Mouse (Mus musculus) midbrain, embryonic 13.5 days (tissue): ENCODE results near the gene Fam120b. TPM values are rescaled to one million over a fixed set of nuclear protein-coding genes. Genes with fewer than 3 reads are reported as not detected.
"Not testable (repeated sequence)": the region's sequence is repeated elsewhere in the genome, so short reads cannot be mapped to it uniquely, and the experiment has no call there.

Experiments used
- ATAC-seq: fragments of 200-750 bp; cut with Nextera tagmentation; 2 replicates; pipeline ENCODE4 v1.8.0; 2017; ENCODE audit warnings: mild to moderate bottlenecking, moderate TSS enrichment, moderate library complexity
- H3K27ac ChIP-seq: fragments of 300-500 bp; sonication (generic); 2 replicates; pipeline ENCODE4 v1.5.1; 2015; ENCODE audit warnings: inconsistent platforms, mild to moderate bottlenecking, moderate library complexity
- H3K27me3 ChIP-seq: fragments of 300-500 bp; sonication (generic); 2 replicates; pipeline ENCODE4 v1.6.1; 2015; ENCODE audit warnings: mild to moderate bottlenecking, inconsistent platforms
- H3K36me3 ChIP-seq: fragments of 300-500 bp; sonication (generic); 2 replicates; pipeline ENCODE4 v1.6.1; 2015; ENCODE audit warnings: mild to moderate bottlenecking, inconsistent platforms
- H3K4me1 ChIP-seq: fragments of 300-500 bp; sonication (generic); replicated peaks from 2 replicates; pipeline ENCODE4 v1.6.1; 2015; ENCODE audit warnings: inconsistent platforms
- H3K4me2 ChIP-seq: fragments of 300-500 bp; sonication (generic); replicated peaks from 2 replicates; pipeline ENCODE4 v1.6.1; 2015; ENCODE audit warnings: moderate library complexity, mild to moderate bottlenecking, inconsistent platforms
- H3K4me3 ChIP-seq: fragments of 300-500 bp; sonication (generic); replicated peaks from 2 replicates; pipeline ENCODE4 v1.5.1; 2015; ENCODE audit warnings: mild to moderate bottlenecking, inconsistent platforms
- H3K9ac ChIP-seq: fragments of 300-500 bp; sonication (generic); replicated peaks from 2 replicates; pipeline ENCODE4 v1.6.1; 2015; ENCODE audit warnings: mild to moderate bottlenecking, inconsistent platforms
- H3K9me3 ChIP-seq: fragments of 300-500 bp; sonication (generic); 2 replicates; pipeline ENCODE4 v1.6.1; 2016; ENCODE audit warnings: mild to moderate bottlenecking, inconsistent platforms
- WGBS: fragments of 180-500 bp; shearing (Covaris S2); methylation state at CpG from one replicate; pipeline ENCODE4 v1.1.7; 2015; 5-methylcytosine and 5-hydroxymethylcytosine counted together
- polyA plus RNA-seq: library from polyadenylated mRNA; unstranded; fragments of >200 nt; fragmentation: Nextera tagmentation; extraction: Ambion mirVana; gene quantifications from 2 replicates; pipeline ENCODE4 v1.2.1, GENCODE M21; 2015

The Fam120b gene
- polyA plus RNA-seq, 1 experiment from 2014 or later = 43.6 TPM

DNA sequence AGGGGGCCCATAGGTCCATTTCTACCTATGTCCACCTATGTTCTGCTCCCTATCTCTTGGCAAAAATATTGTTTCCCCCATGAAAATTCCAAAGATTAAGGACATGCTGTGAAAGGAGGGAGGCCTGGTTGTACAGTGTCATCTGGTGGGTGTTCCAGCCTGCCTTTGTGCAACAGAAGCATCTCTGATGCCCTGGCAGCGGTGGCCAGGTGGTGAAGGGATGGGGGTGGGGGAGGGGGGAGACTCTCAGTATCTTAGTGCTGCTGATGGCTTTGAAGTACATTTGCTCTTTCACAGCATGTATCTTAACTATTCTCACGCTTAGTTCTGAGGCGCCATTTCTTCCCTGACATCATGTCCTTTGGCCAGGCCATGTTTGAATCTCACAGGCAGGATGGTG lies 49.4 kb downstream of the Fam120b start:
- Histone ChIP-seq H3K27ac (no peak overlapping the region), H3K4me1 (peaks cover 21% of the 10 kb centered on the region), H3K36me3 (no peaks in the 10 kb centered on the region), H3K27me3 (no peaks in the 10 kb centered on the region), H3K4me3 (no peak overlapping the region), H3K9me3 (no peaks in the 10 kb centered on the region), H3K4me2 (no peak overlapping the region), H3K9ac (no peak overlapping the region)
- WGBS = 88% methylated on average over 3 of the region's 3 CpGs
- no peak for ATAC-seq

DNA sequence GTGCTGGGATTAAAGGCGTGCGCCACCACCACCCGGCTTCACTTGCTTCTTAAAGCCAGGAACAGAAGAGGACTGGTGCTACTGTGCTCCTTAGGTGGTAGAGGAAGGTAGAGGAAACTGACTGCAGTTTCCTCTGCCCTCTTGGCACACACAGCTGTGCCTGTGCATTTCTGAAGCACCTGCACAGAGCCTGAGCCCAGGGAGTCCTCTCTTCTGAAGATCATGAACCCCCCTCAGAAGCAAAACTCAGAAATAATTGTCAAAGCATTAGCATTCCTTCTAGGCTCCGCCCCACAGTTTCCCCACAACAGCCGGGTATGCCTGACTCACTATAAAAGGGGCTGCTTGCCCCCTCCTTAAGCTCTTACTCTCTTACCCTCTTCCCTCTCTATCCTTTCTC lies 51.8 kb downstream of the Fam120b start:
- Histone ChIP-seq H3K27me3 (no peaks in the 10 kb centered on the region), H3K27ac (no peak overlapping the region), H3K36me3 (no peaks in the 10 kb centered on the region), H3K4me3 (no peak overlapping the region), H3K9ac (no peak overlapping the region), H3K9me3 (no peaks in the 10 kb centered on the region), H3K4me1 (peaks cover 7% of the 10 kb centered on the region), H3K4me2 (no peak overlapping the region)
- no peak for ATAC-seq
- 79% methylated on average over 5 of the region's 5 CpGs for WGBS

DNA sequence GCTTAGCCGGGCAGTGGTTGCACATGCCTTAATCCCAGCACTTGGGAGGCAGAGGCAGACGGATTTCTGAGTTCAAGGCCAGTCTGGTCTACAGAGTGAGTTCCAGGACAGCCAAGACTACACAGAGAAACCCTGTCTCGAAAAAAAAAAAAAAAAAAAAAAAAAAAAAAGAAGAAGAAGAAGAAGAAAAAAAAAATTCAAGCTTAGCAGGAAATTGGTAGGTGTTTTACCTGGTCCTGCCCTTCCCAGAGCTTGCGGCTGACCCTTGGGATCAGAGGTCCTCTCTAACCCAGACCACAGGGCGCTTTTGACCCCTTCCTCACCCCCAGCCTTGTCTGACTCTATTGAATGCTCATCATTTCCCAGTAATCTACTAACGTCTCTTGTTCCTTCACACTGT lies 53.1 kb downstream of the Fam120b start:
- WGBS = 72% methylated on average over 6 of the region's 6 CpGs
- H3K4me2 ChIP-seq, H3K4me3 ChIP-seq, H3K27me3 ChIP-seq, ATAC-seq, H3K27ac ChIP-seq, H3K36me3 ChIP-seq, H3K4me1 ChIP-seq, H3K9me3 ChIP-seq, H3K9ac ChIP-seq: not testable (repeated sequence)

DNA sequence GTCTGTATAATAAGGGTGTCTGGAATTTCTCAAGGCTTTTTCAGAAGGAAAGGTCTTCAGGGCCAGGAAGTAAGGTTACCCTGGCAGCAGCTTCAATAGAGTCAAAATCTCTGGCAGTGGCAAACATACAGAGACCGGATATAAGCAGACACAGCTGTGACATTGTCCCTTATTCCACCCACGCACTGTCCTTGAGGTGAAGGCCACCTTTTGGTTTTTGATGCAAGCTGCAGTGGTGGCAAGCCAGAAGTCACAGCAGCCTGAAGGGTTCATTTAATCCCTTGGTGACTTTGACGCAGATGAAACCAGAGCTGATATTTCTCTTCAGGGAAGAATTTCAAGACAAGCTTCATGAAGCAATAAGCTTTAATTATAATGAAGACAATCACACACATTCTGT lies 53.6 kb downstream of the Fam120b start:
- H3K4me3 ChIP-seq = no peak overlapping the region
- no peaks in the 10 kb centered on the region for H3K9me3 ChIP-seq
- H3K9ac ChIP-seq = no peak overlapping the region
- 82% methylated on average over 3 of the region's 3 CpGs for WGBS
- H3K36me3 ChIP-seq = no peaks in the 10 kb centered on the region
- no peaks in the 10 kb centered on the region for H3K4me1 ChIP-seq
- no peaks in the 10 kb centered on the region for H3K27me3 ChIP-seq
- no peak overlapping the region for H3K27ac ChIP-seq
- no peak for ATAC-seq
- no peak overlapping the region for H3K4me2 ChIP-seq

DNA sequence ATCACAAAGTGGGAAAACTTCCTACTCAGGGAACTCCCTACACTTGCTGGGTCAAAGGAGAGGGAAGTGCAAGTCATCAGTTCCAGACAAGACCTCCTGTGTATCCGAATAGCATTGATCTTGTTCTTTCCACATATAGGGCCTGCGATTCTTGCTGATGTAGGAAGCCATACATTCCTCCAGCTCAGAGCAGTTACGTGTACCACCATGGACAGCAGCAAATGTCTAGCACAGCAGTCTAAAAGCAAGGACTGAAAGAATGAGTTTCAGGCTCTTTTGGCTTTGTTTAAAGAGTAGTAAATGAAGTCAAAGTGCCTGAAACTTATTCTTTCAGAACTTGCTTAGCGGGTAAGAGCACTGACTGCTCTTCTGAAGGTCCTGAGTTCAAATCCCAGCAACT lies 59.2 kb downstream of the Fam120b start:
- no peaks in the 10 kb centered on the region for H3K9me3 ChIP-seq
- WGBS = 86% methylated on average over 4 of the region's 4 CpGs
- no peaks in the 10 kb centered on the region for H3K27me3 ChIP-seq
- no peak for ATAC-seq
- H3K27ac ChIP-seq = no peak overlapping the region
- H3K9ac ChIP-seq = no peak overlapping the region
- H3K4me1 ChIP-seq = no peaks in the 10 kb centered on the region
- H3K36me3 ChIP-seq = no peaks in the 10 kb centered on the region
- H3K4me3 ChIP-seq = no peak overlapping the region
- no peak overlapping the region for H3K4me2 ChIP-seq

DNA sequence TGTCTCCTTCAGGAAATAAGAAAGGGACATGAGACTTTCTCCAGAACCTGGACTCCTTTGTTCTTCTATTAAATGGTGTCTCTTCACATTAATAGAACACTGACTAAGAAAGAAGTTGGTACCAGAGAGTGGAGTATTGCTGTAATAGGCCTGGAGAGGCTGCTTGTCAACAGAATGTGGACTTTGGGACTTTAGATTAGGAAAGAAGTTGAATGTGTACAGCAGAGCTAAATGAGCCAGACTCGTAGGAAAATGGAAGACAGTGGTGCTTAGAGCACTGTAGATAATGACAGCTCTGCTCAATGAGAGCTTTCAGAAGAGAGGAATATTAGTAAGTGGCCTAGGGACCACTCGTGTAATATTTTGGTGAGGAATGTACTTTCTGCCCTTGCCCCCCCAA lies 60.6 kb downstream of the Fam120b start:
- no peak for ATAC-seq
- no peak overlapping the region for H3K9ac ChIP-seq
- no peaks in the 10 kb centered on the region for H3K4me1 ChIP-seq
- no peak overlapping the region for H3K4me2 ChIP-seq
- no peaks in the 10 kb centered on the region for H3K36me3 ChIP-seq
- H3K4me3 ChIP-seq = no peak overlapping the region
- no peaks in the 10 kb centered on the region for H3K9me3 ChIP-seq
- no peak overlapping the region for H3K27ac ChIP-seq
- no peaks in the 10 kb centered on the region for H3K27me3 ChIP-seq
- WGBS = 89% methylated on average over 2 of the region's 2 CpGs

DNA sequence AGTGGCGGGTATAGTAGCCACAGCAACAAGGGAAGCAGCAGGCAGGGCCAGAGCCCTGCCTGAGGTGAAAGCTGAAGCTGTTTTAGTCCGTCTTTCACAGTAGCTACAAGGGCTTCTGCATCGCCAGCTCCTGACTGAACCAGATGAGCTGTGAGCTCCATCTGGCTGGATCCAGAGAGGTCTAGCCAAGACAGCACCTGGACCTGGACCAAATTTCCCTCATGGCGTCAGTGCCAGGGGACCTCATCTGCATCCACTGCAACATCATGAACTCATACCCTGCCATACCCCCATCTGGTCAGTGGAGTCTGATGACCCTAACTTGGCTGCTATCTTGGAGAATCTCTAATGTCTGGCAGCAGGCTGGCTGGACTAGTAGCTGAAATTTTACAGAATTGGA lies 63.8 kb downstream of the Fam120b start:
- no peak overlapping the region for H3K4me3 ChIP-seq
- no peaks in the 10 kb centered on the region for H3K4me1 ChIP-seq
- WGBS = 90% methylated on average over 4 of the region's 4 CpGs
- H3K27ac ChIP-seq = no peak overlapping the region
- H3K9ac ChIP-seq = no peak overlapping the region
- H3K4me2 ChIP-seq = no peak overlapping the region
- no peak for ATAC-seq
- no peaks in the 10 kb centered on the region; the same call in 1 of the 2 replicates for H3K36me3 ChIP-seq
- no peaks in the 10 kb centered on the region for H3K9me3 ChIP-seq
- H3K27me3 ChIP-seq = no peaks in the 10 kb centered on the region

DNA sequence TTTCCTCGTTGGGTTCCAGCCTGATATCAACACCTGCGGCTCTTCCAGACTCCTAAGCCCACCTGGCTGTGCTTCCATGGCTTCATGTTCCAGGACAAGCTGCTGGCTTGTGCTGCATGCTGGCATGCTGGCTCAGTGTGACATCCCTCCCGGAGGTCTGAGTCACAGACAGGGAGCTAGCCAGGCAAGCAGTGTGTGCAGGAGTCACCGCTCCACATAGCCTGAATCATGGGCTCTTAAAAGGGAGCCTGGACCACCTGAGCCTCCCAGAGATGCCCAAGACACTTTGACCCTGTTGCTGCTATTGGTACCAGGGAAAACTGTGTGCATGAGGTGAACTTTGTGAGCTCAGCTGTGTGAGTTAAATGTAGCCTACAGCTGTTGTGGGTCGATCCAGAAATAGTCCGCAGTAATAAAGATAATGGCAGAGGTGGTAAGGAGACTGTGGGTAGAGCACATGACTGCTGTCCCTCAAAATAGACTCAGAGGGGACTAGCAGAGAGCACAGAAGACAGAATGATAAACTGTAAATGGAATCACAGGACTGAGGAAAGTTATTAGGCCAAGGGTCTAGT lies 66.0 kb downstream of the Fam120b start:
- 97% methylated on average over 6 of the region's 6 CpGs for WGBS
- no peak for ATAC-seq
- no peak overlapping the region for H3K9ac ChIP-seq
- peaks cover 3% of the 10 kb centered on the region for H3K36me3 ChIP-seq
- H3K4me1 ChIP-seq = no peaks in the 10 kb centered on the region
- H3K27ac ChIP-seq = no peak overlapping the region
- no peak overlapping the region for H3K4me2 ChIP-seq
- no peak overlapping the region for H3K4me3 ChIP-seq
- no peaks in the 10 kb centered on the region for H3K27me3 ChIP-seq
- H3K9me3 ChIP-seq = no peaks in the 10 kb centered on the region

DNA sequence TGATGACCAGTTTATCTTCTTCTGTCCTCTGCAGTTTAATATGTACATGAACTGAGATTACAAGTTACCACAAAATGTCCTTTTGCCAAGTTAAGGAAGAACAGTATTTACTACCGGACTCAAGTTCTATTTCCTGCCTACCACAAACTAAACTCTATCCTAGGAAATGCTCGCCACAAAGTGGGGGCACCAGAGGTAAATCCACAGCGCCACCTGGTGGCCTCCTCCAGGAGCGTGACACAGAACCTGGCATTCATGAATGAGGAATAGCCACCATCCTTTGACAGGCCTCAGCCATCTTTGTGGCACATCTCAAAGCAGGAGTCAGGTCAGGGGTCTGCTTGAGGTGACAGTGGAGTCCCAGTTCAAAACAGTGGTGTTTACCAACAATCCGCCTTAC lies 71.7 kb downstream of the Fam120b start:
- Histone ChIP-seq H3K4me3 (no peak overlapping the region), H3K4me1 (no peaks in the 10 kb centered on the region), H3K27ac (no peak overlapping the region), H3K36me3 (peaks cover 30% of the 10 kb centered on the region), H3K4me2 (no peak overlapping the region), H3K9ac (no peak overlapping the region), H3K9me3 (no peaks in the 10 kb centered on the region), H3K27me3 (no peaks in the 10 kb centered on the region)
- peak; percentile 62 for ATAC-seq
- 23% methylated on average over 5 of the region's 5 CpGs for WGBS

DNA sequence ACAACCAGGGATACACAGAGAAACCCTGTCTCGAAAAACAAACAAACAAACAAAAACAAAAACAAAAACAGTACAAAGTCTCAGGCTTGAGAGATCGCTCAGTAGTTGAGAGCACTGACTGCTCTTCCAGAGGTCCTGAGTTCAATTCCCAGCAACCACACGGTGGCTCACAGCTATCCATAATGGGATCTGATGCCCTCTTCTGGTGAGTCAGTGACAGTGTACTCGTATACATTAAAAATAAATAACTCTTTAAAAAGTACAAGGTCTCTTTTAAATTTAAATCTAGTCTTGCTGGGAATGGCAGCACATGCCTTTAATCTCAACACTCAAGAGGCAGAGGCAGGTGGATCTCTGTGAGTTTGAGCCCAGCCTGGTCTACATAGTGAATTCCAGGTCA lies 76.7 kb downstream of the Fam120b start:
- no peak overlapping the region for H3K27ac ChIP-seq
- no peak overlapping the region for H3K9ac ChIP-seq
- H3K9me3 ChIP-seq = no peaks in the 10 kb centered on the region
- no peak for ATAC-seq
- H3K4me2 ChIP-seq = no peak overlapping the region
- peaks cover 75% of the 10 kb centered on the region for H3K36me3 ChIP-seq
- H3K27me3 ChIP-seq = no peaks in the 10 kb centered on the region
- 93% methylated on average over 4 of the region's 4 CpGs for WGBS
- no peaks in the 10 kb centered on the region for H3K4me1 ChIP-seq
- no peak overlapping the region for H3K4me3 ChIP-seq

Other genes with a start within 250 kb of the Fam120b start
- gene Dll1, start 19.3 kb upstream of the Fam120b start, polyA plus RNA-seq = 45.4 and 47.7 TPM in 2 replicates
- gene Psmb1, start 103.5 kb downstream of the Fam120b start, polyA plus RNA-seq = 265 and 267 TPM in 2 replicates
- gene Tbp, start 103.7 kb downstream of the Fam120b start, polyA plus RNA-seq = 70.6 and 74.9 TPM in 2 replicates
- gene Pdcd2, start 131.1 kb downstream of the Fam120b start, polyA plus RNA-seq = 67.4 and 72.2 TPM in 2 replicates
- gene Prdm9, start 168.2 kb downstream of the Fam120b start, polyA plus RNA-seq = 3.0 and 3.6 TPM in 2 replicates